Mouse (Mus musculus): ENCODE results near the gene Olfr1512.
"Not testable (repeated sequence)": the region's sequence is repeated elsewhere in the genome, so short reads cannot be mapped to it uniquely, and the experiment has no call there.

The Olfr1512 gene

DNA sequence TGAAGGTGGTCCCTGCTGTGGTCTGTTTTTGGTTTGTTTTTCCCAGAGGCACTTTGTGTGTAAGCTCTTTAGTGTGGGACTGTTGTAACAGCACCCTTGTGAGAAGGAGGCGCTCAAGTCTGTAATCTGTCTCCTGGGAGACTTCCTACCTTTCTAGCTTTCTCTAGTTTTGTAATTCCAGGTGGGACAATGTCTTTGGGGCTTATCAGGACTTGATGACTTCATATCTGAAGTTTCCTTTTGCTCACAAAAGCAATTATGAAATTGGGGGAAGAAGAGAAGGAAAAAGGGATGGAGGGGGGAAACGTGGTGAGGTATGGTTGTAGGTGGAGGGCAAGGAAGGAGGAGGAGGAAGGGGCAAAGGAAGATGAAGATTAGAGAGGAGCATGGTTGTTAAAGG lies at the start of gene Olfr1512:
TSS of gene Olfr1512 (minus strand) at position 101 of the 400 bp plus-strand sequence.
- CTCF ChIA-PET = no interaction called here

DNA sequence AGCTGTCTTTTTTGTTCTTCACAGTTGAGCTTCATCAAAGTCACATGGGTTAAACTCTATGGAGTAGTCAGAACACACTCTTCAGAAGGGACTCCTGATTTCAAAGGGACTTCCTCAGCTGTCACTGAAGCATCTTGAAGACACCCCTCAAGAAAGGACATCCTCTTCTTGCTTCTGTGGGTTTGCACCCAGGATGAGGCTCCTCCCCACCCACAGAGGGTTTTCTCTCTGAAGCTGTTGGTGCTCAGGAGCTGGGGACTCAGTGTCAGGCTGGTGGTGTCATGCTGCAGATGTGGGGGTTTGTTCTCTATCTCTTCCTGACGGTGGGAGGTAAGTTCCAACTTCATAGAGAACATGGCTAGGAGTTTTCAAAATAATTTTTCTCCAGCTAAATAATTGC lies 48.7 kb upstream of the Olfr1512 start:
- CTCF ChIA-PET = no interaction called here

DNA sequence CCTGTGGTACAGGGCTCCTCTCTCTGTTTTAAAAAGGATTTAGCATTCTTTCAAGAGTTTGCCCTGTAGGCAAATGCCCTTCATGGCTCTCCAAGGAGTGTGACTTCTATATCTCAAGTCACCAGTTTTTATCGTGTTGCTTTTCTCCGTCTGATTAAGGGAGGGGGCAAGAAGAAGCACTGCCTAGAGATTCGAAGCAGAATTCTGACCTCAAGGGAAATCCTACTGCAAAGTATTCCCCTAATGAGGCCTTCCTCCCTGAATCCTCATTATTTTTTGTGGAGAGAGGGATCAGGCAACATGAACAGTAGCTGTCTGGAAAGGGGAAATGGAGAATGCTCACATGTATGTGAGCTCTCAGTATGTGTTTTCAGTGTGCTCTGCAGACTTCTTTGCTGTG lies 35.3 kb upstream of the Olfr1512 start, which contains the start of gene Olfr1510:
TSS of gene Olfr1510 (minus strand) at position 101 of the 400 bp plus-strand sequence.
- CTCF ChIA-PET = no interaction called here

DNA sequence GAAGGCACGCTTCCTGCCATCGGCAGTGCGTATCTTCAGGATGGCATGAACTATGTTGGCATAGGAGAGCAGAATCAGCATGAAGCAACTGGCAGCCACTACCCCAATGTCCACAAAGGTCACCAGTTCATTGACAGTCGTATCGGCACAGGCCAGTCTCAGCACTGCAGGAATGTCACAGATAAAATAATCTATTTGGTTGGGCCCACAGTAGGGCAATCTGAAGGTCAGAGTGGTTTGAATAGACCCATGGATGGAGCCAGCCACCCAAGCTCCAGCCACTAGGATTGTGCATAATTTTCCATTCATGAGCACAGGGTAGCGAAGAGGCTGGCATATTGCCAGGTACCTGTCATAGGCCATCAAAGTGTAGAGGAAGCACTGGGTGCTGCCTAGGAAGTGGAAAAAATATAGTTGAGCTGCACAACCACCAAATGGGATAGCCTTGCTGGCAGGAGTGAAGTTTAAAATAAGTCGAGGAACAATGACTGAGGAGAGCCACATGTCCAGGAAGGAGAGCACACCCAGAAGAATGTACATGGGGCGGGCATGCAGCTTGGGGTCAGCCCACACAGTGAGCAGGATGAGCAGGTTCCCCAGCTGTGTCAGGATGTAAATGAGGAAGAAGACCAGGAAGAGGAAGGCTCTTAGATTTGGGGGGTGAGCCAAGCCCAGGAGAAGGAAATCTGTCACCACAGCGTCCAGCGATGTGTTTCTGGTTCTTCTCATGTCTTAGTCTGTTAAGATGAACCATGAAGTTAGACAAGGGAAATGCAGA lies 31.4 kb upstream of the Olfr1512 start:
- CTCF ChIA-PET = not testable (repeated sequence)

DNA sequence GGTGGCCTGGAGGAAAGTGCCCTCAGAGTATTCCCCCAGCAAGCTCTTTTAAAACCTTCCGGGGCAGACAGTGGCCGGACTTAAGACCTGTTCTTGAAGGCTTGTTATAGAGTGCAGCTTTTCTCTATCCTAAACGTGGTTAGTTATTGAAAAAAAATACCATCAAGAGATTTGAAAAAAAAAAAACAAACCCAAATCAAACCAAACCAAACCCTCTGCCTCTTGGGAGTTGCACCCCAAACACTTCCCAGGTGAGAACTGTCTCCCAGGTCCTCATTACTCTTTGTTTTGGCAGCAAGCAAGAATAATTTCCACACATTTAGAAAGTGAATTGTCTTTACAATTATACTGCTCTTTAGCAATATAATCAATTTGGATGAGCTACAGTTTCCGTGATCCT lies 18.3 kb upstream of the Olfr1512 start, which contains the start of gene Olfr1511:
TSS of gene Olfr1511 (minus strand) at position 101 of the 400 bp plus-strand sequence.
- CTCF ChIA-PET = no interaction called here

DNA sequence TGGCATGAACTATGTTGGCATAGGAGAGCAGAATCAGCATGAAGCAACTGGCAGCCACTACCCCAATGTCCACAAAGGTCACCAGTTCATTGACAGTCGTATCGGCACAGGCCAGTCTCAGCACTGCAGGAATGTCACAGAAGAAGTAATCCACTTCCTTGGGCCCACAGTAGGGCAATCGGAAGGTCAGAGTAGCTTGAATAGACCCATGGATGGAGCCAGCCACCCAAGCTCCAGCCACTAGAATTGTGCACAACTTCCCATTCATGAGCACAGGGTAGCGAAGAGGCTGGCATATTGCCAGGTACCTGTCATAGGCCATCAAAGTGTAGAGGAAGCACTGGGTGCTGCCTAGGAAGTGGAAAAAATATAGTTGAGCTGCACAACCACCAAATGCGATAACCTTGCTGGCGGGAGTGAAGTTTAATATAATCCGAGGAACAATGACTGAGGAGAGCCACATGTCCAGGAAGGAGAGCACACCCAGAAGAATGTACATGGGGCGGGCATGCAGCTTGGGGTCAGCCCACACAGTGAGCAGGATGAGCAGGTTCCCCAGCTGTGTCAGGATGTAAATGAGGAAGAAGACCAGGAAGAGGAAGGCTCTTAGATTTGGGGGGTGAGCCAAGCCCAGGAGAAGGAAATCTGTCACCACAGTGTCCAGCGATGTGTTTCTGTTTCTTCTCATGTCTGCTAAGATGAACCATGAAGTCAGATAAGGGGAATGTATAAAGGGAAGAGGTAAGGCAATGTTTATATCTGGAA lies 11.3 kb upstream of the Olfr1512 start:
- CTCF ChIA-PET = not testable (repeated sequence)

DNA sequence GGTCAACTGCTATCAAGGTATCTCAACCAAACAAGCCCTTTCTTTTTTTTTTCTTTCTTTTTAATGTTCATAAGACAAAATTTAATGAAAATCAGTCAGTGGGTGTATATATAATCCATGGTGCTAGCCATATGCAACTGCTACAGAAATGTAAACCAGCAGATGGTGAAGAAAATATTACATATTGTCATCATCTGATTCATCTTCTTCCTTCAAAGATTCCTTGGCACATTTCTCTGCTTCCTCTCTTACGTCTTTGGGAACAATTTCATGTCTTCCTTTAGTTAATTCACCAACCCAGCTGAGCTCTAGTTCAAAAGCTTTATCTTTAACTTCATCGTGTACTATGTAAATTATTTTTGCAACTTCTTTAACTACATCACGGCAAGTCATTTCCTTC lies 10.2 kb downstream of the Olfr1512 start:
- CTCF ChIA-PET = no interaction called here

DNA sequence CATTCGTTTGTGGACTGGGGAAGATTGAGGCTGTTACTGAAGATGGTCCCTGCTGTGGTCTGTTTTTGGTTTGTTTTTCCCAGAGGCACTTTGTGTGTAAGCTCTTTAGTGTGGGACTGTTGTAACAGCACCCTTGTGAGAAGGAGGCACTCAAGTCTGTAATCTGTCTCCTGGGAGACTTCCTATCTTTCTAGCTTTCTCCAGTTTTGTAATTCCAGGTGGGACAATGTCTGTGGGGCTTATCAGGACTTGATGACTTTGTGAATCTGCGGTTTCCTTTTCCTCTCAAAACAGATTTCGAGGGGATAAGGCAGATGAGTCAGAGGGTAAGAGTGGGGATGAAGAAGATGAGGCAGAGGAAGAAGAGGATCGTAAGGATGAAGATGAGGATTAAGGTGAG lies 22.7 kb downstream of the Olfr1512 start, which contains the start of gene Olfr1513:
TSS of gene Olfr1513 (minus strand) at position 101 of the 400 bp plus-strand sequence.
- CTCF ChIA-PET = no interaction called here

DNA sequence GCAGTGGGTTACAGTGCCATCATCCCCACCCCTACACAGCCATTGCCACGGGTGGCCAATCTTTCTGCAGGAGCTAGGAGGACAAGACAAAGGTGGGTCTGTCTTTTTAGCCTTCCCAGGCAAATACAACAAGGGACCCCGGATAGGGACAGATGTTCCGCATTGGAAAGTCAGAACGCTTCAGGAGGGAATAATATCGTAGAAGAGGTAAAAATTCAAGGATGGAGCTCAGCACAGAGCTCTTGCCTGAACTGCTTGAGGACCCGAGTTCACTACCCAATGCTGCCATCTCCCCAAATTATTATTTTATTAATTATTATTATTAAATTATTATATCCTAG lies 39.5 kb downstream of the Olfr1512 start:
- CTCF ChIA-PET = interaction anchor here (0.7 kb wide), 1 partner anchor 1161 kb away, joined by 3 read pairs; no protein-coding TSS in a partner anchor

DNA sequence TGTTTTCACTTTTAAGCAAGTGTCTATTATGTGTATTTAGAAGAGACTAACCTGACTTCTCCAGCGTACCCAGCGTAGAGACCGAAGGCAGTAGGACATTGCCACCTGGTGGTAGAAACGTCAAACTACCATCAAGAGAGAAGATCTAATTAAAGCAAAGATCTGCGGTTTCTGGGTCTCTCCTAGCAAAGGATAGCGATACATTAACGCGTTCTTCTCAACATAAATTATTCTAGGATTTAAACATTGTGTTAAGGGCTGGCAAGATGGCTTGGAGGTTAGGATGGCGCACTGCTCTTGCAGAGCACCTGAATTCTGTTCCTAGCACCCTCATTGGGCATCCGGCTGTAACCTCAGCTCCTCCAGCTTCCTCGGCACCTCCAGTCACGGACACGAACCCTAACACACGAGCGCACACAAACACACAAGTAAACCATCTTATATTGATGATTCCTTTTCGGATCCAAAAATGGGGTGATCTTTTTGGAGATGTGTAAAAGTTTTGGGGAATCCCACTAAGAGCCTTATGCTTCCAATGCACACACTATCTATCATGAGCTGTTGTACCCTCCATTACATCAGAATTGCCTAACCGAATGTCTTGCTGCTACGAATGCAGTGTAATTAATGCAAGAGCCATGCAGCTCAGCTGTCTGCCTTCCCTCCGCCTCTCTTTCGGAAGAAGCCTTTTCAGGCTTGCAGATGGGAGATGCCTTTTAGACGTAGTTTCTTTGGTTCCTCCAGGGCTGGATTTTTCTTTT lies 40.0 kb downstream of the Olfr1512 start:
- CTCF ChIA-PET = no interaction called here

DNA sequence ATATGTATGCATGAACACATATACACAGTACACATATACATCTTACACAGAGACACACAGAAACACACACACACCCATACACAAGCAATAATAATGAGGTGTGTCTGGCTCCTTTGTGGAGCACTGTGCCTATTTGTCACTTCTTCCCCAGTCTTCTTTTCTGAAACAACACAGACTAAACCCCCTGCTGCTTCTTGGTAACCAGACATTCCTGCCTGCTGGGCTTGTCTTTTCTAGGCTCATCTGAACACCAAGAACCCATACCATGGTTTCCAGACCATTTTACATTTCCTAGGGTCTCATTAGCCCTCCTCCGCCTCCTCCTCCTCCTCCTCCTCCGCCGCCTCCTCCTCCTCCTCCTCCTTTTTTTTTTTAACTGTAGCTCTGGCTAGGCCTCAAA lies 46.8 kb downstream of the Olfr1512 start:
- CTCF ChIA-PET = interaction anchor here (0.5 kb wide), 1 partner anchor 51 kb away, joined by 22 read pairs; no protein-coding TSS in a partner anchor

DNA sequence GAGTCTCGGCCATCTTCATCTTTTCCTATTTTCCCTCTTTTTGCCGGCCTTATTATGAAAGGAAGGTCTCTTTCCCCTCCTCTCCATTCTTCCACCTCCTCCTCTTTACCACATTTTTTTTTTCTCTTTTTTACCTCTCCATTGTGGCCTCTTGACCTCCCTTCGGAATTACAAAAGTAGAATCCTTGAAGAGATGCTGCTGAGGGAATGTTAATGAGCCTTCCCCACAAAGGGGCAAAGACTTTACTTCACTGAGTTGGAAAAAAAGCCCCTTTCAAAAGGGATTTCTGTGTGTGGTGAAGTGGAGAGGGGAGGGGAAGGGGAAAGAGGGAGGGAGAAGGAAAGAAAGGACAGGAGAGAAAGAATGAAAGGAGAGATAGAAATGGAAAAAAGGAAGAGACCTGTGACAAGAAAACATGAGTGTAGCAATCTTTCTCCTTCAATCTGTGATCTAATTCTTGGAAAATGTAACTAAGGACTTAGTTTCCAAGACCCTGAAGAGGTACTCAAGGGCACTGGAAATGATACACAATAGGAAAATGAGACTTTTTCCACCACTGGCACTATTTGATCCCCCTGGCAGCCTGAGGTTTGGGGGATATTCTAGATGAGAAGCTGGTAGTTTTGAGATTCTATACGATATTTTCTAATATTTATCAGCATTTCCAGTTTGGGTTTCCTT lies 47.8 kb downstream of the Olfr1512 start:
- CTCF ChIA-PET = no interaction called here

DNA sequence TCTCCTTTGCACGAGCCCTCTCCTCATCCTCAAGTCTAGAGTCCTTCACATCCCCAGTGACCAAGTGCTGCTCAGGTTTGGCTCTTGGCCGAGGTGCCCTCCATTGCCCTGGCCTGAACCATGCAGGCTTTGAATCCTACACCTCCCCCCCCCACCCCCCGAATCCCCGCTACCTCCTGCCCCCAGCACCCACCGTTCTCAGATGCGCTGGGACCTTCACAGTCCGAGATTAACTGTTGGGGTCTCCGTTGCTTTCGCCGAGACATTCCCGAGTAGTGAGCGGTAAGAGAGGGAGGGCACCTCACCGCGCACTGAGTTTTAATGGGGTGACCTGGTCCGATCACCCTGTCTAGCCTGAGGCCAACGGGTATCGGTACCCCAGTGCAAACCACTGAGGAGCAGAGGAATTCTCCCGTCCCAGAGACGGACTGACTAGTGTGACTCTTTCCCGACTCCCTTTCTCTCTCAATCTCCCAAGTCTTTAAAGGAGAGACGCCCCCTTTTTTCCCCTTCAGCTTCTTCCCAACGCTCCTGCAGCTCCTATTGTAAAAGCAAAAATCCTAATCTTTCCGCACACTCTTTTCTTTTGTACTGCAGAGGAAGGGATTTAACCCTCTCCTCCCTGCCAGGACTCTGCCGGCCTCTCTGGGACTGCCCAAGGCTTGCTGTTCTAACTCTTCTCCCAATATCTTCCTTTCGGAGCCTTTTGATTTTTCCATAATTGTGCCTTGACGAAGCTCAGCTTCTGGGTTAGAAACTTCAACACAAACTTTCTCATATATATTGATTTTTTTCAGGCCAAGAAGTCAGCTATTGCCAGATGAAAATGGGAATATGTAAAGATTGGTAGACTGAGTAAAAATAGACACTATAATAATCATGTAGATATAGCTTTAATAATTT lies 50.8 kb downstream of the Olfr1512 start, which contains the start of gene Sall2:
TSS of gene Sall2 (minus strand) at position 853 of the 903 bp plus-strand sequence.
- CTCF ChIA-PET = no interaction called here

DNA sequence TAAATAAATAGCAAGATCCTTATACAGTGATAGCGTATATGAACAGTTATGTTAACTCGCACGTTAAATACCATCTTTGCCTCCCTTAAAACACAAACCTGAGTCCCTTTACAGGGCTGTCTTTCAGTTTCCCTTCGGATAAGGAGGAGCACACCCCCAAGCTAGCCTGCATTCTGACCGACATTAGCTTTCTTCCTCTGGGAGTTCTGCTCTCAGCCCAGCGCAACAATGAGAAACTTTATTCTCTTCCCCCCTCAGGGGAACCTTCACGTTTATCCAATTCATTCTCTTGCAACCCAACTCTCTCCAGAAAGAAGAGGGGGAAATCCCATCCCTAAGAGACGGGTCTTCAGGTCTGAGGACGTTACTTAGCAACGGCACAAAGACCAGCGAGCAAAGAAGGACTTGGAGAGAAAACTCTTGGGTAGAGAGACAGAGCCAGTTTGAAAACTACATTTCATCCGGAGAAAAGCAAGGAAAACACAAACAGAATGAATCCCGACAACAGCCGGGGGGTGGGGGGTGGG lies 51.5 kb downstream of the Olfr1512 start:
- CTCF ChIA-PET = no interaction called here

DNA sequence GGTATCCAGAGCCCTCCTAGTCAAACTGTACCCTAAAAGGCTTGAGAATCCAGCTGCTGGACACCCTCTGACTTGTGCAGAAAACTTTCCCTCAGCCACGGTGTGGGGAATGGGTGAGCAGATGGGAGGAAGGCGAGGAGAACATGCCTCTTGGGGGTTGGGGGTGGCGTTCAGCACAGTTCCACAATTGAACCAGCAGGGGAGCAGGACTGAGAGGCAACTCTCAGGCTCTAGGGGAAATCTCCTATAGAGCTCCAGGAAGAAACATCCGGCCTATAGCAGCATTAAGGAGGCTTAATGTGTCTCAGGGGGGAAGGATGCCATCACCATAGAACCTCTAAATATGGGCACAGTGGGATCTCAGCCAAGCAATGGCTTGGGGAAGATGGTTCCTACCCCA lies 53.1 kb downstream of the Olfr1512 start:
- CTCF ChIA-PET = no interaction called here
